Mouse (Mus musculus): Measurements from ENCODE around the gene Gm11127. TPM values are rescaled to one million over a fixed set of nuclear protein-coding genes. Genes with fewer than 3 reads are reported as not detected.
"Not testable (repeated sequence)": the region's sequence is repeated elsewhere in the genome, so short reads cannot be mapped to it uniquely, and the experiment has no call there.

Gm11127 gene
- under 1 TPM; 0.37 to 0.38 TPM for polyA plus RNA-seq (2017; shearing (Covaris generic))

- ATAC-seq, result not testable (repeated sequence)
Observed at GRCm38 (mm10) chr17:36058362-36058761, at the start of gene Gm11127. Gene Gm11127, minus strand, starts transcription at chr17:36058371.

GRCm38 (mm10) chr17:36102091-36102490, 43.9 kb upstream of the Gm11127 start:
- not testable (repeated sequence) for ATAC-seq

- ATAC-seq, result not testable (repeated sequence)
Observed at GRCm38 (mm10) chr17:36099603-36100002, 41.4 kb upstream of the Gm11127 start.

- ATAC-seq, result no peak
Observed at GRCm38 (mm10) chr17:36093936-36094335, 35.8 kb upstream of the Gm11127 start.

GRCm38 (mm10) chr17:36092520-36092919, 34.3 kb upstream of the Gm11127 start:
- ATAC-seq, result not testable (repeated sequence)

- not testable (repeated sequence) for ATAC-seq
Observed at GRCm38 (mm10) chr17:36091933-36092332, 33.8 kb upstream of the Gm11127 start.

- ATAC-seq, result not testable (repeated sequence)
Observed at GRCm38 (mm10) chr17:36085976-36086375, 27.8 kb upstream of the Gm11127 start.

- ATAC-seq, result peak; percentile 55
Observed at GRCm38 (mm10) chr17:36083870-36084451, 25.8 kb upstream of the Gm11127 start.

GRCm38 (mm10) chr17:36083266-36083869, 25.2 kb upstream of the Gm11127 start:
- peak; percentile 58 for ATAC-seq

GRCm38 (mm10) chr17:36082519-36083232, 24.5 kb upstream of the Gm11127 start:
- ATAC-seq, result not testable (repeated sequence)

- not testable (repeated sequence) for ATAC-seq
Observed at GRCm38 (mm10) chr17:36081901-36082300, 23.7 kb upstream of the Gm11127 start.

GRCm38 (mm10) chr17:36060829-36061228, 2.7 kb upstream of the Gm11127 start:
- ATAC-seq, result peak; percentile 88

GRCm38 (mm10) chr17:36057927-36058326, 244 bp downstream of the Gm11127 start:
- ATAC-seq, result not testable (repeated sequence)

GRCm38 (mm10) chr17:36043286-36043685, 14.9 kb downstream of the Gm11127 start:
- no peak for ATAC-seq

- peak; percentile 94 for ATAC-seq
Observed at GRCm38 (mm10) chr17:36042610-36043169, 15.5 kb downstream of the Gm11127 start, which contains the start of the genes H2-T22 and Gm6034. Gene H2-T22, minus strand, starts transcription at chr17:36042747. Gene Gm6034, plus strand, starts transcription at chr17:36042961.

- not testable (repeated sequence) for ATAC-seq
Observed at GRCm38 (mm10) chr17:36042055-36042454, 16.1 kb downstream of the Gm11127 start.

- ATAC-seq, result not testable (repeated sequence)
Observed at GRCm38 (mm10) chr17:36040604-36041003, 17.6 kb downstream of the Gm11127 start.

- not testable (repeated sequence) for ATAC-seq
Observed at GRCm38 (mm10) chr17:36036126-36036525, 22.0 kb downstream of the Gm11127 start.

- peak; percentile 28 for ATAC-seq
Observed at GRCm38 (mm10) chr17:36035010-36035638, 23.0 kb downstream of the Gm11127 start.

- ATAC-seq, result not testable (repeated sequence)
Observed at GRCm38 (mm10) chr17:36034524-36034923, 23.6 kb downstream of the Gm11127 start.

GRCm38 (mm10) chr17:36032351-36032875, 25.8 kb downstream of the Gm11127 start, which contains the start of gene H2-T23:
Gene H2-T23, minus strand, starts transcription at chr17:36032855.
- peak; percentile 77 for ATAC-seq

All from activated CD4-positive, CD25-positive, alpha-beta regulatory T cell, adult 4 months (primary cell).